9 mouse cellular contexts compared by ENCODE assay signal in the genomic region with DNA sequence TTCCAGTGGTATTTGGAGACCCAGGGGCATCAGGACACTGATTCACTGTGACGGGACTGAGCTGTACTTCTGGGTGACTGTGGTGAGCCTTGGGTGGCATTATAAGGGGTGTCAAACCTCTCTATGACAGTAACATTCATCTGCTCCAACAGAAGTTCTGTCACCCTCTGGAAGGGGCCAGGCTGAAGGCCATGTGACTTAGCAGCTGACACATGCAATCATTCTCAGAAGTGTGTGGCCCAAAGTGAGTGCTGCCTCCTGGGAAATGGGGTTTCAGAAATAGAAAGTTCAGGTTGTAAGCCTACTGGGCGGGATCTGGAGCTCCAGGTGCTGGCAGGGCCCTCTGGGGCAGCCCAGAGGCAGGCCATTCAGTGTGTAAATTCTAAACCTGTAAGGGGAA. TPM values are rescaled to one million over a fixed set of nuclear protein-coding genes. Genes with fewer than 3 reads are reported as not detected.
DNase-seq lines count a peak whose midpoint lies in the region; ATAC-seq and TF ChIP-seq lines count a peak whose summit lies in the region.
"Had no signal": no experiment of that assay in that cellular context is flagged by ENCODE, and none has a peak within 500 bp of the region (broad histone marks: within the 10 kb centered on the region; RNA-seq: fewer than 3 reads in every experiment).

No protein-coding gene starts in this region.

- peaks cover 16% of the 10 kb centered on the region for H3K4me1 ChIP-seq in bone marrow, adult 2 months (ENCODE audit: control insufficient read depth, insufficient read depth, low read length)
- H3K4me1 ChIP-seq in limb, embryonic 13.5 days, result peaks cover 44% of the 10 kb centered on the region

- H3K27ac ChIP-seq in layer of hippocampus, adult 2 months, result peak overlapping the region; percentile 87
- H3K27ac ChIP-seq in bone marrow, adult 2 months (ENCODE audit: control insufficient read depth, insufficient read depth, low read depth, low read length, poor library complexity), result peak overlapping the region; percentile 0; the same call in 1 of the 2 replicates
- H3K27ac ChIP-seq in limb, embryonic 13.5 days, result peak overlapping the region; percentile 87

- intact Hi-C loops in gastrocnemius, postnatal 14 days (cut with DNase I; ENCODE audit: low total_unique reads), result no loop called here

- no peak overlapping the region for H3K4me2 ChIP-seq in limb, embryonic 13.5 days (replicated peaks)

- no peaks in the 10 kb centered on the region for H3K9me3 ChIP-seq in limb, embryonic 13.5 days

- DNase-seq in layer of hippocampus, adult 2 months (ENCODE audit: low spot score in 2 of 2), result no peak
- no peak for DNase-seq in layer of hippocampus, adult 9-11 months
- peak; percentile 50 for DNase-seq in gastrocnemius, postnatal 14 days
- DNase-seq in embryo, embryonic 9.5 days (ENCODE audit: extremely low spot score), result no peak
- DNase-seq: cerebellum, postnatal 25 days had no signal

- no peak for TF ChIP-seq POLR2A in bone marrow, adult 2 months (IDR thresholded peaks at IDR 0.05; ENCODE audit: borderline replicate concordance, control insufficient read depth, low read depth, low read length)

- no peaks in the 10 kb centered on the region for H3K27me3 ChIP-seq in limb, embryonic 13.5 days

- H3K36me3 ChIP-seq in limb, embryonic 13.5 days, result no peaks in the 10 kb centered on the region

- H3K9ac ChIP-seq in limb, embryonic 13.5 days, result no peak overlapping the region

- 61% methylated on average over 2 of the region's 2 CpGs for WGBS in bone marrow, adult 2 months
- WGBS in limb, embryonic 13.5 days, result 52% methylated on average over 2 of the region's 2 CpGs

- no peak overlapping the region for H3K4me3 ChIP-seq in layer of hippocampus, adult 2 months
- no peak overlapping the region for H3K4me3 ChIP-seq in bone marrow, adult 2 months (replicated peaks; ENCODE audit: control insufficient read depth, low read depth, low read length)
- H3K4me3 ChIP-seq in limb, embryonic 13.5 days, result no peak overlapping the region

- 0 out of 2 replicates have a peak, but pooled peaks have one; percentile 25 for ATAC-seq in limb, embryonic 13.5 days (ENCODE audit: low FRiP score, low read depth)
- ATAC-seq in monocyte, adult 5-6 weeks (replicated peaks; ENCODE audit: insufficient number of reproducible peaks, low FRiP score, low TSS enrichment, poor library complexity, severe bottlenecking), result no peak
- ATAC-seq in erythroblast, adult 5-6 weeks (replicated peaks; ENCODE audit: low FRiP score, poor library complexity, severe bottlenecking), result no peak

- no peak for TF ChIP-seq CTCF in layer of hippocampus, adult 2 months (conservative IDR thresholded peaks at IDR 0.05)
- no peak for TF ChIP-seq CTCF in bone marrow, adult 2 months (IDR thresholded peaks at IDR 0.05; ENCODE audit: control insufficient read depth, insufficient read depth, low read length)

RNA-seq across cellular contexts. Expression of a gene that starts 26.1 kb away (rescaled TPM):
- total RNA-seq in layer of hippocampus, adult 2 months (2021), result 10 to 100 TPM; 53.0 to 60.4 TPM
- 21.3 and 35.8 TPM in 2 replicates for polyA plus RNA-seq in bone marrow, adult 2 months (2011; ENCODE audit: insufficient read depth, insufficient read length, low replicate concordance, missing spikeins)
- 10 to 100 TPM; 38.7 to 45.5 TPM for total RNA-seq in gastrocnemius, postnatal 14 days (2021)
- 11.6 and 11.8 TPM in 2 replicates for polyA plus RNA-seq in limb, embryonic 13.5 days (2015; fragmentation: Nextera tagmentation; extraction: Ambion mirVana)
- total RNA-seq in monocyte, adult 5-6 weeks (2017), result 41.2 to 53.3 TPM (median 48.5 TPM) in 3 replicates
- 21.3 and 34.7 TPM in 2 replicates for total RNA-seq in erythroblast, adult 5-6 weeks (2015; ENCODE audit: low replicate concordance)
- 19.5 and 25.1 TPM in 2 replicates for total RNA-seq in erythroblast, adult 5-6 weeks (2017; ENCODE audit: low replicate concordance)

Comparison
In these comparisons a context has a peak if more than half of its experiments do, and no peak if none do; other contexts are left out.
1. H3K27ac ChIP-seq: peak in every context shown above with its lines; median percentile 87 in layer of hippocampus, adult 2 months; 87 in limb, embryonic 13.5 days; 0 in bone marrow, adult 2 months.